Mouse (Mus musculus) forebrain, embryonic 14.5 days (tissue): ENCODE measurements around the gene Fcrla. TPM values are rescaled to one million over a fixed set of nuclear protein-coding genes. Genes with fewer than 3 reads are reported as not detected.

Experiments used
- ATAC-seq: fragments of 200-750 bp; cut with Nextera tagmentation; 2 replicates; pipeline ENCODE4 v1.8.0; 2017; ENCODE audit warnings: mild to moderate bottlenecking, moderate library complexity
- DNase-seq: peaks from one replicate; pipeline ENCODE4 v3.0.0-alpha.2; 2015; ENCODE audit warnings: low spot score
- H3K27ac ChIP-seq: fragments of 300-500 bp; sonication (generic); 2 replicates; pipeline ENCODE4 v1.5.1; 2014; ENCODE audit warnings: low read depth, mild to moderate bottlenecking, control low read depth, low read length, moderate library complexity
- H3K27me3 ChIP-seq: fragments of 300-500 bp; sonication (generic); replicated peaks from 2 replicates; pipeline ENCODE4 v1.6.1; 2014; ENCODE audit warnings: low read length, control low read depth, mixed read lengths; ENCODE audit not compliant: control insufficient read depth, insufficient read depth
- H3K36me3 ChIP-seq: fragments of 300-500 bp; sonication (generic); 2 replicates; pipeline ENCODE4 v1.6.1; 2014; ENCODE audit warnings: low read length, control low read depth; ENCODE audit not compliant: control insufficient read depth, insufficient read depth
- H3K4me1 ChIP-seq: fragments of 300-500 bp; sonication (generic); 2 replicates; pipeline ENCODE4 v1.6.1; 2014; ENCODE audit warnings: antibody characterized with exemption, low read length, control low read depth; ENCODE audit not compliant: control insufficient read depth, insufficient read depth
- H3K4me2 ChIP-seq: fragments of 300-500 bp; sonication (generic); 2 replicates; pipeline ENCODE4 v1.6.1; 2014; ENCODE audit warnings: mild to moderate bottlenecking, control low read depth, low read length
- H3K4me3 ChIP-seq: fragments of 300-500 bp; sonication (generic); 2 replicates; pipeline ENCODE4 v1.5.1; 2014; ENCODE audit warnings: low read depth, low read length, control low read depth
- H3K9ac ChIP-seq: fragments of 300-500 bp; sonication (generic); 2 replicates; pipeline ENCODE4 v1.6.1; 2014; ENCODE audit warnings: mild to moderate bottlenecking, low read length, control low read depth, moderate library complexity
- H3K9me3 ChIP-seq: fragments of 300-500 bp; sonication (generic); replicated peaks from 2 replicates; pipeline ENCODE4 v1.6.1; 2016; ENCODE audit warnings: low read length, control low read depth, mixed read lengths; ENCODE audit not compliant: control insufficient read depth
- WGBS: fragments of 180-500 bp; shearing (Covaris S2); extraction: QIAGEN DNeasy Blood & Tissue Kit; methylation state at CpG from one replicate; pipeline ENCODE4 v1.1.7; 2014; 5-methylcytosine and 5-hydroxymethylcytosine counted together
- polyA plus RNA-seq: library from polyadenylated mRNA; unstranded; fragments of >200 nt; fragmentation: Nextera tagmentation; extraction: Ambion mirVana; gene quantifications from 2 replicates; pipeline ENCODE4 v1.2.1, GENCODE M21; 2014

Gene Fcrla
- polyA plus RNA-seq, 1 experiment from 2014 or later: not detected

- Histone ChIP-seq H3K9me3 (no peaks in the 10 kb centered on the region), H3K9ac (peak overlapping the region; percentile 87), H3K4me1 (peaks cover 3% of the 10 kb centered on the region), H3K36me3 (peaks cover 12% of the 10 kb centered on the region; the same call in 1 of the 2 replicates), H3K27me3 (no peaks in the 10 kb centered on the region), H3K4me3 (peak overlapping the region; percentile 86), H3K27ac (0 out of 2 replicates have a peak overlapping the region, but pooled peaks have one; percentile 33), H3K4me2 (peak overlapping the region; percentile 72)
- WGBS: under 1% methylated on average over 33 of the region's 33 CpGs
- ATAC-seq (peak; percentile 91), DNase-seq (peak; percentile 95)
These were observed 59.1 kb downstream of the Fcrla start for GRCm38 (mm10) chr1:170868107-170868904.

DNA sequence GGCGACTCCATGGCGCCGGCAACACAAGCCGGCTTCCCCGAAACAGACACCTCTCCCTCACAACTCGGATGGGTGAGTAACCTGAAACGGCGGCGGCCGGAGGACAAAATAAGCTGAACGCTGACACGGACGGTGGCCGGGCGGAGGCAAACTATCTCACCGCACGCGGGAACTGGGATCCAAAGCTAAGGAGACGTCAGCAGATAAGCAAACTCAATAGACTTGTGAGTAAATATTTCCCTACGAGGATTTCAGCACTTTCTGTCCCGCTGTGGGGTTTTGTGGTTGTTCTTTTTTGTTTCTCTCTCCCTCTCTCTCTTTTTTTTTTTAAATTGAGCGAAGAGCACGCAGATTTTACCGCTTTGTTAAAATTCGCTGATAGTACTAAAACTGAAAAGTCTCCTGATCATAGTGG lies 59.7 kb downstream of the Fcrla start, which contains the start of gene Atf6:
TSS of gene Atf6 (minus strand) at position 81 of the 415 bp plus-strand sequence.
- peak; percentile 93 for DNase-seq
- peaks cover 12% of the 10 kb centered on the region; the same call in 1 of the 2 replicates for H3K36me3 ChIP-seq
- under 1% methylated on average over 25 of the region's 25 CpGs for WGBS

More for the DNA sequence above, 59.7 kb downstream of the Fcrla start, which contains the start of gene Atf6:
- Histone ChIP-seq H3K4me2 (peak within 1 kb of the TSS; percentile 72), H3K4me3 (peak within 1 kb of the TSS; percentile 86), H3K9me3 (no peaks in the 10 kb centered on the region), H3K9ac (peak within 1 kb of the TSS; percentile 87), H3K27ac (peak within 1 kb of the TSS; percentile 33; the same call in 1 of the 2 replicates), H3K4me1 (peaks cover 3% of the 10 kb centered on the region), H3K27me3 (no peaks in the 10 kb centered on the region)
- ATAC-seq: peak; percentile 81

Other genes starting within 250 kb of the Fcrla start
- 7.5 and 8.9 TPM in 2 replicates for gene Atf6, start 59.8 kb downstream of the Fcrla start, polyA plus RNA-seq
- gene Gm26620, start 42.5 kb downstream of the Fcrla start, polyA plus RNA-seq: 0.29 and 0.64 TPM in 2 replicates
- 36.8 and 39.7 TPM in 2 replicates for gene Dusp12, start 42.0 kb downstream of the Fcrla start, polyA plus RNA-seq
- not detected in 2 replicates for gene Fcrlb, start 14.6 kb downstream of the Fcrla start, polyA plus RNA-seq
- 0.52 and 1.5 TPM in 2 replicates for gene Fcgr2b, start 49.0 kb upstream of the Fcrla start, polyA plus RNA-seq
- 0.41 and 0.50 TPM in 2 replicates for gene Fcgr4, start 91.3 kb upstream of the Fcrla start, polyA plus RNA-seq
- gene Fcgr3, start 137.4 kb upstream of the Fcrla start, polyA plus RNA-seq: 8.3 and 11.5 TPM in 2 replicates
- gene Cfap126, start 186.3 kb upstream of the Fcrla start, polyA plus RNA-seq: 7.2 and 8.8 TPM in 2 replicates
- gene Sdhc, start 223.0 kb upstream of the Fcrla start, polyA plus RNA-seq: 301 and 310 TPM in 2 replicates
- 0.09 and 0.22 TPM in 2 replicates for gene Mpz, start 223.1 kb upstream of the Fcrla start, polyA plus RNA-seq